Mouse (Mus musculus) liver, postnatal 0 days (tissue): ENCODE measurements around the gene Nufip1.

ENCODE experiments used
- CTCF ChIP-seq: sonication (generic); IDR thresholded peaks from 2 replicates; pipeline ENCODE4 v1.5.1; 2016; ENCODE audit warnings: antibody characterized with exemption, low read depth
- EP300 ChIP-seq: IDR thresholded peaks from 2 replicates; pipeline ENCODE4 v1.6.1; 2016; ENCODE audit warnings: antibody characterized with exemption, low read depth, mild to moderate bottlenecking

GRCm38 (mm10) chr14:76169876-76170466 lies 59.3 kb downstream of the Nufip1 start:
- TF ChIP-seq CTCF = no peak
- no peak for TF ChIP-seq EP300
